Mouse (Mus musculus) layer of hippocampus, postnatal 10 days (tissue): ENCODE measurements around the gene Itgb4. TPM values are rescaled to one million over a fixed set of nuclear protein-coding genes. Genes with fewer than 3 reads are reported as not detected.

Source experiments
- DNase-seq, 2 experiments: peaks; one replicate each; pipeline ENCODE4 v3.0.0; 2021; ENCODE audit warnings: low spot score in 2 of 2
- total RNA-seq, 2 experiments: library from RNA; stranded (reverse); gene quantifications; 2 replicates each; pipeline ENCODE4 v1.2.3; 2021

The Itgb4 gene
- total RNA-seq, 2 experiments from 2014 or later = 0.85 to 1.3 TPM

DNA sequence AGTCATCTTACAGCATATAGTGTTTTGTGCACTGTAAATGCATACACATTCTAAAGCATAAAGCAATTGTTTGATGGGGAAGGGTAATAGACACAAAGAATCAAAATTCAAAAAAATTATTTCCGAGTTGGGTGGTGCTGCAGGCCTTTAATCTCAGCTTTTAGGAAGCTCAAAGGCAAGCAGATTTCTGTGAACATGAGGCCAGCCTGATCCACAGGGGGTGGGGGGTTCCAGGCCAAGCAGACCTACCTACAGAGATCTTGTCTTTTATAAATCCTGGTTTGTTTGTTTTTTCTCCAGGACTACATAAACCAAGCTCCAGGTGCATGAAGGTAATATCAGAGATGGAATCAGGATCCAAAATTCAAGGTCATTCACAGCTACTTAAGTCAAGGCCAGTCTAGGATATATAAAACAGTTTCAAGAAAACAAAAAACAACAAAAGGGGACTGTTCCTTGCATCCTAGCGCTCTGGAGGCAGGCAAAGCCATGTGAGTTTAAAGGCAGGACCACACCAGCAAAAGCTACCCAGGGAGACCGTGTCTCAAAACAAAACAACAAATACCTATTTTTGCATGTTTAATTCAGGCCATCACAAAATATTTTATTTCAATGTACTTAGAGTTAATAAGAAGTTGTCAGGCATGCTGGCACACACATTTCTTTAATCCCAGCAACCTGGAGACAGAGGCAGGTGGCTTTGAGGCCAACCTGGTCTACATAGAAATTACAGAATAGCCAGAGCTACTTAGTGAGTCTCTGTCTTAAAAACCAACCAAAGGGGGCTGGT, 50.7 kb downstream of the Itgb4 start:
- DNase-seq = no peak

- no peak for DNase-seq
Observed at GRCm38 (mm10) chr11:116027756-116028155, 53.2 kb downstream of the Itgb4 start, which contains the start of gene H3f3b. TSS of gene H3f3b (minus strand) at chr11:116027962.

- DNase-seq = no peak
Observed at GRCm38 (mm10) chr11:116028177-116028865, 53.8 kb downstream of the Itgb4 start.

DNA sequence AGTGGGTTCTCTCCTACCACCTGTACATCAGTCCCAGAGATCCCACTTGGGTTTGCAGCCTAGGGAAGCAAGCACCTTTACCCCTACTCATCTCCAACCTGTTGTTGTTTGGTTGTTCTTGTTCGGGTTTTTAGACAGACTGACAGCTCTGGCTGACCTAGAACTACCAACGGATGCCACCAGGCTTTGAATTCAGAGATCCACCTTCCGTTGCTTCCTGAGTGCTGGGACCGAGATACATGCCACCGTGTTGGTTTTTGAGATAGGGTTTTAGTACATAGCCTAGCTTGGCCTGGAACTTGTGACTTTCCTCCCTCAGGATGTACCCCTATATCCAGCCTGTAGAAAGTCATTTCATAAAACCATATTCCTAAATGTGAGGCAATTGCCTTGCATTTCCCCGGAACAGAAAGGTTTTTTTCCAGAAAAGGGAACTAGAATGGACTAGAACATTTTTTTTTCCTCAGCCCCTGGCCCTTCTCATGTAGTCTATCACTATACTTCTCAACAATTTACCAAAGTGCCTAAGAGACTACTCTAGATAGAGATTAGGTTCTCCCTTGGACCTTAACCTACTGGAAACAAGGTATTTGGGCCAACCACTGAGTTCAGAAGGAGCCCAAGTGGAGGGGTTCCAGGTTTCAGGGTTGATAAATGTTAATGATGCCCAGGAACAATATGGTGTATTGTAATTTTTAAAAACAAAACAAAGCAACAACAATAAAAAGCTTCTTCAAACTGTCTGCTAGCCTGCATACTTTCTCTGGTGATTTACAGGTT, 54.8 kb downstream of the Itgb4 start:
- DNase-seq = no peak

DNA sequence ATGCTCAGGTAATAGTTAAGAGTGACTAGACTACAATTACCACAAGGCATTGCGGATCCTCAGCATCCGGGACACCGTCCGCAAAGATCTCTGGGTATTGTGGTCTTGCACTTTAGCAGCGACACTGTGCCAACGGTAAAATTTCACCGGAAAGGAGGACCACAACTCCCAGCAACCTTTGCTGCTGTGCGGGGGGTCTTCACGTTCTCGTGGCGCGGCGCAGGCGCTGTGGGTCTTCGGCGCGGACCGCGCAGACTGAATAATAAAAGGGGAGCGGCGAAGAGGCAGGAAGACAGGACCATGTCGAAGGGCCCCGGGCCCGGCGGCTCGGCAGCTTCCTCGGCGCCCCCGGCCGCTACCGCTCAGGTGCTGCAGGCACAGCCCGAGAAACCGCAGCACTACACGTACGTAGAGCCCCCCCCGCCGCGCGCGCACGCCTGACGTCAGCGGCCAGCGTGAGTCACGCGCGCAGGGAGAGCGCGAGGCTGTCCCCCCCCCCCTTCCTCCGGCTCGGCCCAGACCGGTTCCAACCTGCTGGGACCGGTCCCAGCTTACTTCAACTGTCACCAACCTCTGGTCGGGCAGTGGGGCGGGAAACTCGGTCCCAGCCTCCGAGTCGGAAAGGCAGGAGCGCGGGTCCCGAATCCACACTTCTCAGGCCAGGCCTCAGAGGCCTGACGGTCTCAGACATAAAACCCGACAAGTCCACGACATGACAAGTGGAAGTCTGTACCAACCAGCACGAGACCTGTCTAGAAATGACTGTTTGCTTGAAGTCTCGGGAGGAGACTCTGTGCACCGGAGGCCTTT, 55.8 kb downstream of the Itgb4 start, which contains the start of gene Unk:
Gene Unk, plus strand, starts transcription at position 235 of the 810 bp plus-strand sequence.
- DNase-seq = peak; percentile 96 to 98

DNA sequence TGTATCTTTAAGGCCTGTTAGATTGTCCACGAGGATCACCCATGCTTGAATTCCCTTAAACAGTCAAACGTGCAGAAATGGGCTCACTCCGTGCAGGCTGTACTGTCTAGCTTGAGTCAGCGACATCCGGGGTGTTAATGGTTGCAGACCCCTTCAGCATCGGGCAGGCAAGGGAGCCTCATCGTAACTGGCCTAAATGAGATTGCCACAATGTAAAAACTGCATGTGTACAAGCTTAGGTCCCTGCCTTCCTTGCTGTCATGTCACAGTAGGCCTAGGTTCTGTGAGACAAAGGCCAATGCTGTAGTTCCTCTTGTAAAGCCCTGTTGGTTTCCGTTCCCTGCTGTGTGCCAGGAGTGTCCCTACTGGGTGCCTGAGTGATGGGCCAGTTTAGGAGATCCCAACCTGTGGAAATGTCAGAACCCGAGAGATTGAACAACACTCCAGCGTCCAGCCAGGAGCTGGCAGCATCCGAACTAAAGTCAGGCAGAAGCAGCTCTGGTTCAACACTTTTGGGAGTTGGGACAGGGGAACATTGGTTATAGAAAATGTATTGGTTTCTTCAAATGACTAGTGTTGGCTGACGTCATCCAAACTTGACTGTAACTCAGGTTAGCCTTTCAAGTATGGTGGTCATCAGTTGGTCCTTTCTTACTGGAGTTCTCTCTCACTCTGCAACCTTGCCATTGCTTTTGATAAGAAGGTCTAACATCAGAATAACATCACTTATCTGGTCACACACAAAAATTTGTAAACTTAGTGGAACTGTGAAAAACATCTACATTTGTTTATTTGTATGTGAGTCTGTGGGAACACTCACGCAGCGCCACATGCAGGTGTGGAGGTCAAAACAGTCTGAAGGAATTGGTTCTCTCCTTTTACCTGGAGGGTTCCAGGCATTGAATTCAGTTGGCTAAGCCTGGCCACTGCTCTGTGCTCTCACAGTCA, 56.7 kb downstream of the Itgb4 start:
- no peak for DNase-seq

DNA sequence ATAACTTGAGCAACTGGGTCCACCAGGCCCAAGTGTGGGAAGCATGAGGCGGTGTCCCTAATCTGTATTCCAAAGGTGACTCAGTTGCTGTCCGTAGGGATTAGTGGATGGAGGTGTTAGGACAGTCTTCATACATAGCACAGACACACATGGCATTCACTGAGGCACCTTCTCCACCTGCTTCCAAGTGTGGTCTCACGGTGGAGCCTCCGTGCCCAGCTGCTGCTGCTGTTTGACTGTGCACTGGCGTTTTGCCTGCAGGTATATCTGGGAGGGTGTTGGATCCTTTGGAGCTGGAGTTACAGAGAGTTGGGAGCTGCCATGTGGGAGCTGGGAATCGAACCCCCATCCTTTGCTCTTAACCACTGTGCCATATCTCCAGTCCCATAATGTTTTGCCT, 60.1 kb downstream of the Itgb4 start:
- DNase-seq = no peak

DNA sequence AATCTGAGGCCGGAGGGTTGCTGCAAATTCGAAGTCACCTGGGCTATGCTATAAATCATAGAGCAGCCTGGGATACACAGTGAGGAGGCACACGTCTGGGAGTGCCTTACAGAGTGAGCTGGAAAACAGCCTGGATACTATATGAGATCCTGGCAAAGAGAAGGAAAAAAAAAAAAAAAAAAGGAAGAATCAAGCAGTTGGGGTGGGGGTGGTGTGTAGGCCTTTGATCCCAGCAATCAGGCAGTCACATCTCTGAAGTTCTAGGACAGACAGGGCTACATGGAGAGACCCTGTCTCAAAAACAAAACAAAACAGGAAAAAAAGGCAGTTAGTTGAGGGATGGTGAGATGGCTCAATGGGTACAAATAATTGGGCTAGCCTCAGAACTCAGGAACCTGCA, 62.2 kb downstream of the Itgb4 start:
- no peak for DNase-seq

DNA sequence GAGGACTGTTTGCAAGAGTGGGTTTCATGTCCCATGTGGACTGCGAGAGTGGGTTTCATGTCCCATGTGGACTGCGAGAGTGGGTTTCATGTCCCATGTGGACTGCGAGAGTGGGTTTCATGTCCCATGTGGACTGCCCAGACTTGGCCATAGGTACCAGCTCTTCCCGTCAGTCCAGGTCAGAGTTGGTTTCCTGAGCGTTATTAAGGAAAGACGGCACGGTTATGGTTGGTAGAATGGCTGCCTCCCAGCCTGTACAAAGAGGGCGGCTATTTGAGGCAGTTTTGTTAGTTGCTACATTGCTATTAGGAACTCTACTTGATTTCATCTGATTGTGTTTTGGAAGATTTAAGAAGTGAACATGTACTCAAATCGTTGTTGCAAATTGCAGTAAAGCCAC, 63.3 kb downstream of the Itgb4 start:
- DNase-seq = no peak

- DNase-seq = no peak
Observed at GRCm38 (mm10) chr11:116040593-116040992, 66.1 kb downstream of the Itgb4 start.

- no peak for DNase-seq
Observed at GRCm38 (mm10) chr11:116041833-116042232, 67.3 kb downstream of the Itgb4 start.

- DNase-seq = no peak
Observed at GRCm38 (mm10) chr11:116042372-116043138, 68.0 kb downstream of the Itgb4 start.

GRCm38 (mm10) chr11:116043286-116043685, 68.8 kb downstream of the Itgb4 start:
- DNase-seq = no peak

DNA sequence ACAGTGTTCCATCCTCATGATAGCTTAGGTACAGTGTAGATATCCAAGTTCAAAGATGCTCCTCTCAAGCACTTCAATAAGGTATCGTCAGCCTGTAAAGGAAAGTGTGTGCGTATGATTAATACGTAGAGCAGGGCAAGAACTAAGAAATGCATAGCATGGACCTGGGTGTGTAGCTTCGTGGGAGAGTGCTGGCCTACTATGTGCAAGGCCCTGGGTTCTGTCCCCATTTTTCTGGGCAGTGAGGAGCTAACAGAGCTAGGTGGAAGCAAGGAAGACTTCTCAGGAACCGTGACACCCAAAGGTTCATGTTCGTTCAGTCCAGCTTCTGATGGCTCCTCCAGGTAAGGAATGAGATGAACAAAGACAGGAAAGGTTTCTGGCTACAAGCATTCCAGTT, 70.7 kb downstream of the Itgb4 start:
- DNase-seq = no peak

GRCm38 (mm10) chr11:116049610-116050009, 75.1 kb downstream of the Itgb4 start:
- DNase-seq = no peak

GRCm38 (mm10) chr11:116050196-116050595, 75.7 kb downstream of the Itgb4 start:
- DNase-seq = no peak

GRCm38 (mm10) chr11:116053510-116054229, 79.2 kb downstream of the Itgb4 start:
- no peak for DNase-seq

DNA sequence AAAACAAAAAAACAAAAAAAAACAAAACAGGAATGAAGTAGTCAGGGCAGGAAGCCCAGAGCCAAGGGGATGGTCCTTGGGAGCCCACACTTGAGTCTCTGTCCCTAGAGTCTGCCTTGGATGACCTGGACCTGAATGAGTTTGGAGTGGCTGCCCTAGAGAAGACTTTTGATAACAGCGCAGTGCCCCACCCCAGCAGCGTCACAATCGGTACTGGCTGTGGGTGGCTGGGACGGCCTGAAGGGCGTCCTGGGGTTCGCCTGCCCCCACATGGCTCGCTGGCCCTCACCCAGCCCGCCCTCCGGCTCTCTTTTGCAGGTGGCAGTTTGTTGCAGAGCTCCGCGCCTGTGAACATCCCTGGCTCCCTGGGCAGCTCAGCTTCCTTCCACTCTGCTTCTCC, 81.4 kb downstream of the Itgb4 start:
- no peak for DNase-seq
